Mouse (Mus musculus) cerebellum, postnatal 25 days (tissue): ENCODE data around the gene Ramac.

Experiments
- DNase-seq, 2 experiments: peaks; one replicate each; pipeline ENCODE4 v3.0.0; 2021; ENCODE audit warnings: mixed read lengths in 2 of 2

The Ramac gene

GRCm38 (mm10) chr7:81777667-81778218 is 15.0 kb downstream of the Ramac start:
- peak in 1 of 2 experiments; percentile 11 for DNase-seq

DNA sequence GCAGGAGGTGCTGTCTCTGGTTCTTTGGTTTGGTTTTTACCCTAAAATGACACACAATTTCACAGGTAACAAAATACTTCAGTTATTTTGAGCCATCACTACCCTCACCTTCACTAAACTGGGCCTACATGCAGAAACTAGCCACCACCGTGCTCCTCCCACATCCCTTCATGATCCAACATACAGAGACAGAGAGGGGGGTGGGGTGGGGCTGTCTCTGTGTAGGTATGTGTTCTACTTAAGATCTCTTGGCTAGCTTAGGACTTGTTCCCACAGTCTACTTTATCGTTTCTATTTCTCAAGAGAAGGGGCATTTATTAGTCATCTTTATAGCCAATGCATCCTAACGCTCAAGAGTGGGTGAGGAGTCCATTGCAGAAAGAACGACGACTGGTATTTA is 25.8 kb downstream of the Ramac start:
- DNase-seq: peak; percentile 23 to 59

DNA sequence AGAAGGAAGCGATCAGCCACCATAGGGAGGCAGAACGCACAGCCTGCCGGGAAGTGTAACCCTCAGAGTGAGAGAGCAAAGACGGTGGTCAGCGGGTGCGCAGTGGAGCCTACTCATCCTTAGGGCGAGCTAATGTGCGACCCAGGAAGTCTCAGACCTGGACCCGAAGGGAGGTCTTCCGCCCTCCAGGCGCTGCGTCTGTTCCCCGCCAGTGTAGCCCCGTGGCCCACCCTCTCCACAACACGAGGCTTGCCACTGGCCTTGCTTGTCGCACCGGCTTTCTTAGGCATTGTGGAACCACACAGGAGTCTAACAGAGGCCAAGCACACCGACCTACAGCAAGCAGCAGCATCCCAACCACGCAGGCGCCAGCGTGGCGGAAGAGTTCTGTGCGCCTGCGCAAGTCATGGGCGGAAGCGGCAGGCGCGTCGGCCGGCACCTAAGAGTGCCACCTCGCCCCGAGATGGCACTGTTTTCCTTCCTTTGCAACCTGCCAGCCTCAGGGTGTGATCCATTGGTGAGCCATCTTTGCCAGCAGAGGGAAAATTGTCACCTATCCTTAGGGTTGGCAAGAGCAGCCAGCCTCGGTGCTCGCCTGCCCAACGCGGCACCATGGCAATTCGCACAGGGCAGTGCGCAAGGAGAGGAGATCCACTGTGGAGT is 26.5 kb downstream of the Ramac start, which contains the start of gene 3110040N11Rik:
Gene 3110040N11Rik, minus strand, starts transcription at position 384 of the 663 bp plus-strand sequence.
- peak; percentile 89 to 93 for DNase-seq

DNA sequence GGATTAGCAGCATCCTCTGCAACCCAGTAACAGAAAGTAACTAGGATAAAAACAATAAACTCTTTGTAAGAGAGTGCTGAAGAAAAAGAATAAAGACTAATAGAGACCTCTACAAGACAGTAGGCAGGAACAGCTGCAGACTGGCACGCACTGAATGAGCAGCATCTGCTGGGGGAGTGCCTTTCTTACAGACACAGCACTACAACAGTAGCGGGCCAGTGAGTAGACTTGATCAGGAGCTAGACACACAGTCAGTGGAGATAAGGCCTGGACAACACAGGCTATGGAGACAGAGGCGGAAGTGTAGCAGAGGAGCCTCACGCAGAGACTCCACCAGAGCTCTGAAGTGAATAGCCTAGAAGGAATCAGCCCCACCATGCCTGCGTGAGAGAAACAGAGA is 43.3 kb downstream of the Ramac start:
- no peak for DNase-seq
